Mouse (Mus musculus): ENCODE data around the gene Gm9573.

- TF ChIP-seq CTCF (IDR thresholded peaks at IDR 0.05; ENCODE audit: low read depth) = peak; percentile 38
- no peak for TF ChIP-seq EP300 (optimal IDR thresholded peaks at IDR 0.05)
Measured at GRCm38 (mm10) chr17:35587291-35587690, 39.1 kb downstream of the Gm9573 start.

All from stomach, postnatal 0 days (tissue).